Mouse (Mus musculus): ENCODE results near the gene Moap1.

DNA sequence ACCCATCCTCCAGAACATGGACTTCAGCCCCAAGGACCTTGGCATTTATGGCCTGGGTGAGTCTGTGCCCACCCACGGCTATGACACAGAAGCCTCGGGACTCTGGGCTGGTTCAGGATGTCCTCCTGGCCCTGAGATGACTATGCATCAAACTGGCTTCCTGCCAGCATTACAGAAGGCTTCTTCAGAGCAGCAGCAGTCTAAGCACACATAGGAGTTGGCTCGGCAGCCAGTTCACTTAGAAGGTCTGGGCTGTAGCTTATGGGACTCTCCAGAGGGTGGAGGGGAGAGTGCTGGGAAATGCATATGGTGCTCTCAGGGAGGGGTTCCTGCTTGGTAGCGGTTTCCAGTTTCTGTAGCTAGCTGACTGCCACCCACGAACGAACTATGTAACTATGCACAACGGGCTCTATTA is 17.7 kb downstream of the Moap1 start:
- TF ChIP-seq CTCF (conservative IDR thresholded peaks at IDR 0.05; ENCODE audit: low read length), result no peak
- no peak for TF ChIP-seq POU5F1 (IDR thresholded peaks at IDR 0.05; ENCODE audit: borderline replicate concordance, low read length)
- no peak for TF ChIP-seq NANOG (IDR thresholded peaks at IDR 0.05; ENCODE audit: borderline replicate concordance, low read length)
